Mouse (Mus musculus): Measurements from ENCODE around the gene Sfxn5. TPM values are rescaled to one million over a fixed set of nuclear protein-coding genes. Genes with fewer than 3 reads are reported as not detected.

The Sfxn5 gene
- polyA plus RNA-seq, 1 experiment, result 2.0 TPM

DNA sequence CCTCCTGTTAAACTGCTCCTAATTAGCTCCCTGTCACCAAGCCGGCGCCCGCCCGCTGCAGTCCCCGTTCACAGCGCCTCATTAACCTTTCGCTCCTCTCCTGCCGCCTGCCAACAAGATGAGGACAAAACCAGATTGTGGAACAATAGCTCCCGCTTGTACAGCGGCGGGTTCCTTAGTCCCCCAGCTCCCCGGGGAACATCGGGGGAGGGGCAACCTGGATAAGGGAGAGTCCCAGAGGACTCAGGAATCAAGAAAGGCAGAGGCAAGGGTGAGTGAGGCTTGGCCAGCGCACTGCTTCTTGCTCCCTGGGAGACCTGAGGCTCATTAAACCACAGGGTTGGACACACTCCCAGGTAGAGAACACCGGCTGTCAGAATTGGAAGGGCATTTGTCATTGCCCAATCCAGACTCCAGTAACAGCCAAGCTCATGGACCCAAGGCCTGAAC, 108.8 kb downstream of the Sfxn5 start:
- Histone ChIP-seq H3K36me3 (ENCODE audit: control insufficient read depth, insufficient read depth) (no peaks in the 10 kb centered on the region), H3K4me3 (no peak overlapping the region), H3K27me3 (ENCODE audit: control insufficient read depth, insufficient read depth, insufficient read length) (peaks cover 17% of the 10 kb centered on the region), H3ac (ENCODE audit: control insufficient read depth, insufficient read length) (no peak overlapping the region), H3K79me2 (ENCODE audit: control insufficient read depth, insufficient read depth) (no peaks in the 10 kb centered on the region), H3K4me2 (ENCODE audit: low read depth) (no peak overlapping the region)
- TF ChIP-seq REST (IDR thresholded peaks at IDR 0.05; ENCODE audit: insufficient read depth, insufficient read length), result no peak
- TF ChIP-seq MYOG (IDR thresholded peaks at IDR 0.05; ENCODE audit: control insufficient read depth in 1 of 3, insufficient read depth in 1 of 3, insufficient read length in 2 of 3, low read depth in 2 of 3), result no peak
- no peak for TF ChIP-seq MYOD1 (IDR thresholded peaks at IDR 0.05; ENCODE audit: control insufficient read depth in 1 of 3, insufficient read length in 2 of 3, low read depth in 2 of 3)
- no peak for TF ChIP-seq E2F4 (IDR thresholded peaks at IDR 0.05; ENCODE audit: insufficient read depth)
- no peak for TF ChIP-seq USF1 (IDR thresholded peaks at IDR 0.05; ENCODE audit: low read depth)
- no peak for TF ChIP-seq POLR2A (IDR thresholded peaks at IDR 0.05; ENCODE audit: insufficient read length, low read depth)
- TF ChIP-seq TCF3 (IDR thresholded peaks at IDR 0.05; ENCODE audit: insufficient read length, low read depth), result no peak
- TF ChIP-seq CEBPB (IDR thresholded peaks at IDR 0.05; ENCODE audit: insufficient read depth, poor library complexity, severe bottlenecking), result no peak
- no peak for TF ChIP-seq TCF12 (IDR thresholded peaks at IDR 0.05; ENCODE audit: insufficient read depth, poor library complexity, severe bottlenecking)
- TF ChIP-seq POLR2AphosphoS2 (IDR thresholded peaks at IDR 0.05; ENCODE audit: insufficient read length, low read depth), result no peak
- TF ChIP-seq SRF (IDR thresholded peaks at IDR 0.05; ENCODE audit: control insufficient read depth, insufficient read length, low read depth), result no peak
- no peak for TF ChIP-seq MAX (IDR thresholded peaks at IDR 0.05; ENCODE audit: low read depth)

DNA sequence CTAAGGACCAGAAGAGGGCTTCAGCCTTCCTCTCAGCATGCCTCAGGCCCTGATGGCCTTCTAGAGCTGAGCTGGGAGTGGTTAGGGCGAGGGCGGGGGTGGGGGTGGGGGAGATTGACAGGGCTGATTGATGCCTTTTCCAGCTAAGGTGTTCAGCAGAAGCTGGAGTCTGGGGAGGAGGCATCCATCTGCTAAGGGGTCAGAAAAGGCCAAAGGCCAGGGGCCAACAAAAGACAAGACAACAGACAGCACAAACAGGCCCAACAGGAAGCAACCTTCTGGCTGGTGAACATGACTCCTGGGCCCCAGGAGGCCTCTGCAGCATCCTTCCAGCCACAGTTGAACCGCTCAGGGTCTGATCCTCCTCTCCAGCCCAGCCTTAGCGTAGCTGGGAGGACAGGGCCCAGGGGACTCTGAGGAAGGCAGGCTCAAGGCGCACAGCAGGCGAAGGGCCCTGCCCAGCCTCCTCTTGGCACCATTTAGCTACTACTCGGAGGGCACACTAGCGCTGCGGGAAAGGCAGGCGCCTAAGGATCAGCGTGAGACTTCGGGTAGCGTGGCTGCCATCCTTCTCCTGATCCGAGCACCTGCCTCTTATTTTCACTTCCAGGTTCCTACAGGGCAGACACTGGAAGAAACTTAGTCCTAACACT, 109.6 kb downstream of the Sfxn5 start:
- Histone ChIP-seq H3ac (ENCODE audit: control insufficient read depth, insufficient read length) (no peak overlapping the region), H3K4me3 (no peak overlapping the region), H3K79me2 (ENCODE audit: control insufficient read depth, insufficient read depth) (no peaks in the 10 kb centered on the region), H3K36me3 (ENCODE audit: control insufficient read depth, insufficient read depth) (no peaks in the 10 kb centered on the region), H3K27me3 (ENCODE audit: control insufficient read depth, insufficient read depth, insufficient read length) (peaks cover 17% of the 10 kb centered on the region), H3K4me2 (ENCODE audit: low read depth) (no peak overlapping the region)
- no peak for TF ChIP-seq MYOG (IDR thresholded peaks at IDR 0.05; ENCODE audit: control insufficient read depth in 1 of 3, insufficient read depth in 1 of 3, insufficient read length in 2 of 3, low read depth in 2 of 3)
- no peak for TF ChIP-seq SRF (IDR thresholded peaks at IDR 0.05; ENCODE audit: control insufficient read depth, insufficient read length, low read depth)
- no peak for TF ChIP-seq POLR2AphosphoS2 (IDR thresholded peaks at IDR 0.05; ENCODE audit: insufficient read length, low read depth)

- H3K4me3 ChIP-seq, result no peak overlapping the region
- peaks cover 11% of the 10 kb centered on the region for H3K27me3 ChIP-seq (ENCODE audit: control insufficient read depth, insufficient read depth, insufficient read length)
- TF ChIP-seq TCF3 (IDR thresholded peaks at IDR 0.05; ENCODE audit: insufficient read length, low read depth) (no peak), CEBPB (IDR thresholded peaks at IDR 0.05; ENCODE audit: insufficient read depth, poor library complexity, severe bottlenecking) (no peak), MAX (IDR thresholded peaks at IDR 0.05; ENCODE audit: low read depth) (no peak), TCF12 (IDR thresholded peaks at IDR 0.05; ENCODE audit: insufficient read depth, poor library complexity, severe bottlenecking) (no peak), SRF (IDR thresholded peaks at IDR 0.05; ENCODE audit: control insufficient read depth, insufficient read length, low read depth) (no peak), POLR2A (IDR thresholded peaks at IDR 0.05; ENCODE audit: insufficient read length, low read depth) (no peak), E2F4 (IDR thresholded peaks at IDR 0.05; ENCODE audit: insufficient read depth) (no peak), MYOG (IDR thresholded peaks at IDR 0.05; ENCODE audit: control insufficient read depth in 1 of 3, insufficient read depth in 1 of 3, insufficient read length in 2 of 3, low read depth in 2 of 3) (no peak), POLR2AphosphoS2 (IDR thresholded peaks at IDR 0.05; ENCODE audit: insufficient read length, low read depth) (no peak), USF1 (IDR thresholded peaks at IDR 0.05; ENCODE audit: low read depth) (no peak), MYOD1 (IDR thresholded peaks at IDR 0.05; ENCODE audit: control insufficient read depth in 1 of 3, insufficient read length in 2 of 3, low read depth in 2 of 3) (no peak), REST (IDR thresholded peaks at IDR 0.05; ENCODE audit: insufficient read depth, insufficient read length) (no peak)
- no peaks in the 10 kb centered on the region for H3K36me3 ChIP-seq (ENCODE audit: control insufficient read depth, insufficient read depth)
- no peaks in the 10 kb centered on the region for H3K79me2 ChIP-seq (ENCODE audit: control insufficient read depth, insufficient read depth)
- H3K4me2 ChIP-seq (ENCODE audit: low read depth), result no peak overlapping the region
- H3ac ChIP-seq (ENCODE audit: control insufficient read depth, insufficient read length), result no peak overlapping the region
Measured at GRCm38 (mm10) chr6:85222551-85222950, 110.7 kb downstream of the Sfxn5 start.

DNA sequence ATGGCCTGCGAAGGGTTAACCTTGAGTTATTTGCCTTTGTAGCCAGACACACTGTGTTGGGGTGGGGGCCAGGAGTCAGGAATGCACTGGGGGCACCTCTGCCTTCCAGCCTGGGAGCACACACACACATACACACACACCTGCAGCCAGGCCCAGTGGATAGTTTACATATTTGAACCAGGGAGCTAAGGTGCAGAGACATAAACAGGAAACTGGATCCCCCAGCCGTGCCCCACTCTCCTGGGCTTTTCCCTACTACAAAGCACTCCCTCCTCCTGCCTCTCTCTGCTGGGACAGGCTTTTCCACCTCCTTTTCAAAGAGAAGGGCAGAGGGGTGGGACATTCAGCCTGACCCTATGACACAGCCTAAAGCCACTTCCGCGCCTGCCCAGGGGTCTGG, 112.3 kb downstream of the Sfxn5 start:
- Histone ChIP-seq H3K4me3 (no peak overlapping the region), H3K79me2 (ENCODE audit: control insufficient read depth, insufficient read depth) (no peaks in the 10 kb centered on the region), H3K4me2 (ENCODE audit: low read depth) (no peak overlapping the region), H3K27me3 (ENCODE audit: control insufficient read depth, insufficient read depth, insufficient read length) (peaks cover 12% of the 10 kb centered on the region), H3K36me3 (ENCODE audit: control insufficient read depth, insufficient read depth) (no peaks in the 10 kb centered on the region), H3ac (ENCODE audit: control insufficient read depth, insufficient read length) (no peak overlapping the region)
- TF ChIP-seq E2F4 (IDR thresholded peaks at IDR 0.05; ENCODE audit: insufficient read depth) (no peak), MAX (IDR thresholded peaks at IDR 0.05; ENCODE audit: low read depth) (no peak), CEBPB (IDR thresholded peaks at IDR 0.05; ENCODE audit: insufficient read depth, poor library complexity, severe bottlenecking) (no peak), POLR2AphosphoS2 (IDR thresholded peaks at IDR 0.05; ENCODE audit: insufficient read length, low read depth) (no peak)

- Histone ChIP-seq H3K79me2 (ENCODE audit: control insufficient read depth, insufficient read depth) (no peaks in the 10 kb centered on the region), H3ac (ENCODE audit: control insufficient read depth, insufficient read length) (no peak overlapping the region), H3K4me3 (no peak overlapping the region), H3K27me3 (ENCODE audit: control insufficient read depth, insufficient read depth, insufficient read length) (peaks cover 18% of the 10 kb centered on the region), H3K4me2 (ENCODE audit: low read depth) (no peak overlapping the region), H3K36me3 (ENCODE audit: control insufficient read depth, insufficient read depth) (no peaks in the 10 kb centered on the region)
- TF ChIP-seq E2F4 (IDR thresholded peaks at IDR 0.05; ENCODE audit: insufficient read depth) (no peak), TCF3 (IDR thresholded peaks at IDR 0.05; ENCODE audit: insufficient read length, low read depth) (no peak), SRF (IDR thresholded peaks at IDR 0.05; ENCODE audit: control insufficient read depth, insufficient read length, low read depth) (no peak), REST (IDR thresholded peaks at IDR 0.05; ENCODE audit: insufficient read depth, insufficient read length) (no peak), MYOD1 (IDR thresholded peaks at IDR 0.05; ENCODE audit: control insufficient read depth in 1 of 3, insufficient read length in 2 of 3, low read depth in 2 of 3) (no peak), USF1 (IDR thresholded peaks at IDR 0.05; ENCODE audit: low read depth) (no peak), MAX (IDR thresholded peaks at IDR 0.05; ENCODE audit: low read depth) (no peak), TCF12 (IDR thresholded peaks at IDR 0.05; ENCODE audit: insufficient read depth, poor library complexity, severe bottlenecking) (no peak), POLR2A (IDR thresholded peaks at IDR 0.05; ENCODE audit: insufficient read length, low read depth) (no peak), POLR2AphosphoS2 (IDR thresholded peaks at IDR 0.05; ENCODE audit: insufficient read length, low read depth) (no peak), MYOG (IDR thresholded peaks at IDR 0.05; ENCODE audit: control insufficient read depth in 1 of 3, insufficient read depth in 1 of 3, insufficient read length in 2 of 3, low read depth in 2 of 3) (no peak), CEBPB (IDR thresholded peaks at IDR 0.05; ENCODE audit: insufficient read depth, poor library complexity, severe bottlenecking) (no peak)
Measured at GRCm38 (mm10) chr6:85219706-85220105, 113.5 kb downstream of the Sfxn5 start.
